Mouse (Mus musculus) urinary bladder, postnatal 0 days (tissue): ENCODE results near the gene Tmco3. TPM values are rescaled to one million over a fixed set of nuclear protein-coding genes. Genes with fewer than 3 reads are reported as not detected.

Experiments used
- polyA plus RNA-seq: library from polyadenylated mRNA; unstranded; fragments of >200 nt; fragmentation: Nextera tagmentation; extraction: Ambion mirVana; gene quantifications from 2 replicates; pipeline ENCODE4 v1.2.1, GENCODE M21; 2015

The Tmco3 gene
- polyA plus RNA-seq: 19.5 and 21.6 TPM in 2 replicates

DNA sequence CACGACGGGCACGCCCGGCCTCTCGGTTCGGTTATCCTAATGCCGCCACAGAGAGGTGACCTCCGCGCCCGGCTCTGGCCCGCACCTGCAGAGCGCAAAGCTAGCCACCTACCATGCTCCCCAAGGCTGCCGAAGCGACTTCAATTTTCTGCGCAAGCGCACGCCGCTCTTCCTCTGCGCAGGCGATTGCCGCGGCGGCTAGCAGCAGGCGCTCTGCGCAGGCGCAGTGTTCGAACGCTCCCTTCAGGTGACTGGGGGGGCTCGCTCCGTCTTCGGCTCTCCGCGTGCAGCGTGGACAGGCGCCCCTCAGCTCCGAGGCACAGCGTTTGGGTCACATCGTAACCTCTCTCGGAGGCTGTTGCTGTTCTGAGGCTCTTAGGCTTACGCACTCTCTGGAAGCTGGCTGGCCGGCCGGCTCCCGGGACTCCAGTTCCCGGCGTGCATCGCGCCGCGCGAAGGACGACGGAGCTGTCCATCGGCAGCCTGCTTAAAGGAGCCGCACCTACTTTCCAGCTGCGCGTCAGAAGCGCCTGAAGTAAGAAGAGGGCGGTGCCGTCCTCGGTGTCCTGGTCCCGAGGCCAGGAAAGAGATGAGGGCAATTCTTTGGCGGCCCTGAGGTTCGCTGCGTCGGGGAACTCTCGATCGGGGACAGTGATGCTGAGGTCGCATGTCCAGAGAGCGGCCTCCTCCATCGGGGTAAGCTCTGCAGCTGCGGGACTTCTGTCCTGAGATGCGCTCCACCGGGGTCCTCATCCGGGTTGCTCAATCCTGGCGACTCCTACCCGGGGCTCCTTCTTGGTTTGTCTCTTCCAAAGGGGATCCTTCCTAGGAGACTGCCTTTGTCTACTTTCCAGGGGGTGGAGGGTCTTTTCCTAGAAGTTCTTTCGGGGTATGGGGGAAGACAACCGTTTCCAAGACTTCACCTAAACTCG, at the start of gene Tmco3, which contains the start of gene Dcun1d2:
Gene Tmco3, plus strand, starts transcription at position 499 of the 932 bp plus-strand sequence.
Gene Dcun1d2, minus strand, starts transcription at position 440 of the 932 bp plus-strand sequence.

GRCm38 (mm10) chr8:13254019-13254418, 34.0 kb upstream of the Tmco3 start, which contains the start of gene Adprhl1:
Gene Adprhl1 (minus strand): TSS chr8:13254162.

GRCm38 (mm10) chr8:13338255-13338860, 50.4 kb downstream of the Tmco3 start, which contains the start of gene Tfdp1:
Gene Tfdp1 (plus strand): TSS chr8:13338751.

Other genes starting within 250 kb of the Tmco3 start
- gene Proz, start 227.3 kb upstream of the Tmco3 start, polyA plus RNA-seq: 0.11 and 0.25 TPM in 2 replicates
- gene Pcid2, start 182.7 kb upstream of the Tmco3 start, polyA plus RNA-seq: 15.8 and 18.0 TPM in 2 replicates
- 56.7 and 66.2 TPM in 2 replicates for gene Cul4a, start 182.6 kb upstream of the Tmco3 start, polyA plus RNA-seq
- gene Lamp1, start 129.0 kb upstream of the Tmco3 start, polyA plus RNA-seq: 316 and 318 TPM in 2 replicates
- gene Grtp1, start 87.6 kb upstream of the Tmco3 start, polyA plus RNA-seq: 17.4 and 21.7 TPM in 2 replicates
- 0.34 and 0.55 TPM in 2 replicates for gene Adprhl1, start 34.0 kb upstream of the Tmco3 start, polyA plus RNA-seq
- 11.3 and 12.8 TPM in 2 replicates for gene Dcun1d2, start 59 bp upstream of the Tmco3 start, polyA plus RNA-seq
- gene Tfdp1, start 50.6 kb downstream of the Tmco3 start, polyA plus RNA-seq: 79.0 and 102 TPM in 2 replicates
- 0.25 TPM in 1 of 2 replicates, not detected in the other for gene Atp4b, start 108.6 kb downstream of the Tmco3 start, polyA plus RNA-seq
- gene Grk1, start 116.9 kb downstream of the Tmco3 start, polyA plus RNA-seq: not detected in 2 replicates
- gene Tmem255b, start 147.0 kb downstream of the Tmco3 start, polyA plus RNA-seq: 0.97 and 1.2 TPM in 2 replicates
- gene Gas6, start 206.3 kb downstream of the Tmco3 start, polyA plus RNA-seq: 89.9 and 102 TPM in 2 replicates